Mouse (Mus musculus) large intestine, adult 2 months (tissue): ENCODE results near the gene Cenpm. TPM values are rescaled to one million over a fixed set of nuclear protein-coding genes. Genes with fewer than 3 reads are reported as not detected.
"Not testable (repeated sequence)": the region's sequence is repeated elsewhere in the genome, so short reads cannot be mapped to it uniquely, and the experiment has no call there.

Experiments used
- DNase-seq: peaks from one replicate; pipeline ENCODE4 v3.0.0-alpha.2; 2012; ENCODE audit warnings: low read depth, low spot score
- WGBS: fragments of 180-500 bp; shearing (Covaris S2); methylation state at CpG from one replicate; pipeline ENCODE4 v1.1.7; 2018; 5-methylcytosine and 5-hydroxymethylcytosine counted together
- polyA plus RNA-seq: library from polyadenylated mRNA; depleted of rRNA; stranded (reverse); fragments of >200 nt; gene quantifications from 2 replicates; pipeline ENCODE4 v1.2.3, GENCODE M21; 2012

Gene Cenpm
- polyA plus RNA-seq, 1 experiment, result 21.4 TPM

DNA sequence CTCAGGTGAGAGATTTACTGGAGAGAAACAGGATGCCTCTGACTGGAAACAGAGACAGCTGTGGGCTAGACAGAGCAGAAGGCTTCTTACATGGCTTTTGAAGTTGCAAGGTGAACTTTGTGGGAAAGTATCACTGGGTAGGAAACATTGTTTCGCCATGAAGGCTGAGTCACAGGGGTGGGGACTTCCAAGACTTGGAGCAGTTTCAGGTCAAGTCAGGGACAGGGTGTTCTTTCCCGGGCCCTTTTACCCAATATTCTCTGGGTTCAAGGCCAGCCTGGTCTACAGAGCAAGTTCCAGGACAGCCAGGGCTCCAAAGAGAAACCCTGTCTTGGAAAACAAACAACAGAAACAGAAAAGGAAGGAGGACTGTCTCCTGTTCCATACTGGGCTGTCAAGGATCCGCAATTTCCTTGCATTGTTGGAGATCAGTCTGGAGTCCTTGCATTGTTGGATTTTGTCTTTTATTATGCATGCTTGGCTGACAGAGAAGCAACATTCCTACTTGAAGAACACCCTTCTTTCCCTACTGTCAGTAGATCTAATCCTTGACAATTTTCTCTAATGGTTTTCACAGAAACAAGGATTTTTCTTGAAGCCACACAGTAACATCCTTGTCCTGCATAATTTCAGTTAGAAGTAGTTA is 2.7 kb upstream of the Cenpm start:
- no peak for DNase-seq
- 38% methylated on average over 3 of the region's 3 CpGs for whole genome bisulfite sequencing

DNA sequence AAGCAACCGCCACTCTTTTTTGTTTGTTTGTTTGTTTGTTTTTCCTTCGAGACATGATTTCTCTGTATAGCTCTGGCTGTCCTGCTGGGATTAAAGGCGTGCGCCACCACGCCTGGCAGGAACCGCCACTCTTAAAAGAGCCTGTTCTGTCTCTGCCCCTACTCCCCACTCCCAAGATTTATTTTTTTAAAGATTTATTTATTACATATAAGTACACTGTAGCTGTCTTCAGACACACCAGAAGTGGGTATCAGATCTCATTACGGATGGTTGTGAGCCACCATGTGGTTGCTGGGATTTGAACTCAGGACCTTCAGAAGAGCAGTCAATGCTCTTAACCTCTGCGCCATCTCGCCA is 235 bp upstream of the Cenpm start:
- DNase-seq, result not testable (repeated sequence)
- WGBS, result 20% methylated on average over 9 of the region's 9 CpGs

DNA sequence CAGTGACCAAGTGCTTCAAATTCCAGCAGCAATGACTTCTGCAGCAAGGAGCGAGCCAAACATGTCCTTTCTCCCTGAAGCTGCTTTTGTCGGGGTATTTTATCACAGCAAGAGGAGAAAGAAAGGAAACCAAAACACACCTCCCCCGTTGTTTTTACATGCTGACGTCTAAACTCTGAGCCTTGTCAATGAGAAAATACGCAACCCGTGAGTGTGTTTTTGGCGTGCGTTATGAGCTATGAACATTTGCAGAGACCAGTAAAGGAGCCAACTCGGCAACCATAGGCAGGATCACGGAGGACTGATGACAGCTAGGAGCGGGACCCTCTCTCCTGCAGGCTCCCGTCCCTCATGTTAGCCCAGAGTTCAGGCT is 820 bp downstream of the Cenpm start:
- 3% methylated on average over 12 of the region's 12 CpGs for WGBS
- no peak for DNase-seq

DNA sequence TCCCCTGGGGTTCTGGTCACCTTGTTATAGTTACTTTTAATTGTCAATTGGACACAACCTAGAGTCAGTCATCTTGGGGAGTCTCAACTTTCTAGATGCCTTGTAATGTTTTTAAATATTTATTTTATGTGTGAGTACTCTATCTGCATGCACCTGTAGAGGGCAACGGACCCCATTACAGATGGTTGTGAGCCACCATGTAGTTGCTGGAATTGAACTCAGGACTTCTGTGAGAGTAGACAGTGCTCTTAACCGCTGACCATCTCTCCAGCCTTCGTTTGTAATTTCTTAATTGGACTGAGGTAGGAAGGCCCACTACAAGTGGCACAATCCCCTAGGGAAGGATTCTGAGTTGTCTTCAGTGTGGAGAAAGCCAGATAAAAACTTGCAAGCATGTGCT is 1.2 kb downstream of the Cenpm start:
- no peak for DNase-seq
- whole genome bisulfite sequencing, result 68% methylated on average over 3 of the region's 3 CpGs

DNA sequence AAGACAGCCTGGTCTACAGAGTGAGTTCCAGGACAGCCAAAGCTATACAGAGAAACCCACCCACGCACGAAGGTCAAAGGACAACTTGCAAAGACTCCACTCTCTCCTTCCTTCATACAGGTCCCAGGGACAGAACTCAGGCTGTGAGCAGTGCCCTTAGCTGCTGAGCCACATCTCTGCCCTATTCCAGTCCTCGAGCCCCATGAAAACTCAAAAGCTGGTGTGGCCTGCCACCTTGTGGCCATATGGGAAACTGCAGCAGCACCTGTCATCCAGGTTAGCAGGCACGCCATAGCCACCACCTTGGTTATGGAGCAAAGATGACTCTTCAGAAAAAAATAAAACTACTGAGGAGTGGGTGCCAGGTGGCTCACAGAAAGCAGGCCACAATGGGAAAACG is 8.0 kb downstream of the Cenpm start:
- DNase-seq, result peak; percentile 57
- WGBS, result 14% methylated on average over 5 of the region's 5 CpGs

DNA sequence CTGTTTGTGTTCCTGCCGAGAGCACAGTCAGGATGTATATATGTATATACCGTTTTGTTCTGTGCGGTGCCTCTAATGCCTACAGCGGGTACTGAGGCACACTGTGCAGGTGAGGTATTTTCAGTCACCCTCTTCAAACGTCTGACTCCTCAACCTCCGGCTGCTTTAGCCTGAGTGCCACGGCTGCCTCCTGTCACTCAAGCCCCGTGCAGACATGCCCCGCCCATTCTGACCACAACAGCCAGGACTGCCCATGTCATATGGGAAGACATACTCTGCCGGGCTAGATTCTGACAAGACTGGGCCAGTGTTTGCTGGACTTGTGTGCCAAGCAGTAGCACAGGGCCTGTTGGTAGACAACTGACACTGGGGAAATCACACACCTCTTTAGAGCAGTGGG is 8.9 kb downstream of the Cenpm start:
- DNase-seq, result no peak
- WGBS, result 70% methylated on average over 10 of the region's 10 CpGs

DNA sequence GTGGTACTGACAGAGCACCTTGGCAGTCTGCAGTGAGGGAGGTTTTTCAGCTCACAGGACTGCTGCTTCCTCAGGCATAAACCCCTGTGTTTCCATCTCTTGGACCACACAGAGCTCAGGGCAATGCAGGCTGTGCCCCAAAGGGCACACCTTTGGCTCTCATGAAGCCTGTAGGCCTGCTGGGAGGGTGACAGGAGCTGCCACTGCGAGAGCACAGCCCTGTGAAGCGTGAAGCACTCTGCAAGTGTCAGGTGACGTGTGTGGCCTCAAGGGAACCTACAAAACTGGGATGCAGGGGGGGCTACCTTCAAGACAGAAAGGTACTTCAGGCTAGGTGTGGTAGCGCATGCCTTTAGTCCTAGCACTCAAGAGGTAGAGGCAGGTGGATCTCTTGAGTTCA is 11.9 kb downstream of the Cenpm start:
- 84% methylated on average over 4 of the region's 4 CpGs for WGBS
- no peak for DNase-seq

DNA sequence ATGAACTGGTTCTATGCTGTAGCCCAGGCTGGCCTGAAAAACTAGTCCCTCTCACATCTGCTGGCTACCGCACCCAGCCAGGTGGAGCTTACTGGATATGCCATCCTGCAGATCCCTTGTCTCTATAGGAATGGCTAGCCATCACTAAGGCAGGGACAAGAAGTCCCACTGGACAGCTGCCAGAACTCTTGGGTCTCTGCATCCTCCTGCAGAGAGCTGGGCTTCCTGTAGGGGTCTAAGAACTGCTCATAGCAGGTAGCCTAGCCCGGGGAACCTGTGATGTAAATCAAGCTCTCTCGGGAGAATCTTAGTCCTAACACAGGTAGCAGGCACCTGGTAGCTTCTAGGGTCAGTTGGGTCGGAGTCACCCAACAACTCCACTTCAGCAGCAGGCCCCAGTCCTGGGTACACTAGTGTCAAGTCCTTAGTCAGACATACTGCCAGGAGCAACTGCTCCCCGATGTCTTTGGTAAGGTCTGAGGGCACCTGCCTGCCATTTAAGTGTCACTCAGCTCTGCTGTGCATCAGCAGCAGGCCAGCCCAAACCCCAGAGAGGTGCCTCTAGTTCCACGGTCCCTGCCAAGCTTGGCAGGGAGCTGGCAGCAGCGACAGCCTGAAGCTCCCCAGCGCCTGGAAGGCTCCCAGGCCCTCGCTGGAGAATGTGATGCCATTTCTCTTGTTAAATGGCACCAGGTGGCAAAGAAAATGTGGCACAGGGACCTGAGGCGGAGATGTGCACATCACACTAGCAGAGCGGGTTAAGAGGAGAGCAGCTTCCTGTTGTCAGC is 12.8 kb downstream of the Cenpm start:
- 57% methylated on average over 11 of the region's 11 CpGs for WGBS
- no peak for DNase-seq

DNA sequence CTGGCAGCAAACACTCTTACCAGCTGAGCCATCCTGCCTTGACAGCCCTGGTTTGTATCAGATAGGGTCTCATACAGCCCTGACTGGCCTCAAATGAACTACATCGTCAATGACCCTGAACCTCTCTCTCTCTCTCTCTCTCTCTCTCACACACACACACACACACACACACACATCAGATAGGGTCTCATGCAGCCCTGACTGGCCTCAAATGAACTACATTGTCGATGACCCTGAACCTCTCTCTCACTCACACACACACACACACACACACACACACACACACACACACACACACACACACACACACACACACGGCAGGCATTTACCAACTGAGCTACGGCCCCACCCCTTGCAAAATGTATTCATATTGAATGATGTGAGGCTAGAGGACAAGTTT is 13.4 kb downstream of the Cenpm start:
- WGBS, result 57% methylated on average over 4 of the region's 4 CpGs
- no peak for DNase-seq

DNA sequence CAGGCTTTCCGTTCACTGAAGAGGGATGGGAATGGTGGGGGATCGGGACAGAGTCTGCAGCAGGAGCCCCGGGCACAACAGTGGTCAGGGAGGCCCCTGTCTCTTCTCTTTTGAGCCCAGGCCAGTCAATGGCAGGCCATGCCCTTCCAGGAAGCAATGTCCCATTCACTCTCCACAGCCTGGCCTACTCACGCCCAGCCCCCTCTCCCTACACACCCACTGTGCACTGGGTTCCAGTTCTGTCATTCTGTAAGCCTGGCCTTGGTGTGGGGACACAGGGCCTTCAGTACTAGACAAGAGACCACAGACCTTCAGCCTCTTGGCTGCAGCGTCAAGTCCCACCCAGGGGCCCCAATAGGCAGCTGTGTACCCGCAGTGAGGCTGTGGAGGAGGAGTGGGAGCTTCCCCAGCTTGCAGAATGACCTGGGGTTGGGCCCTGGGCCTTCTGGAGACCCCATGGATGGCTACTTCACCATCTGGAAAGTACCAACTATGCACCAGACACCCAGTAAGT is 14.4 kb downstream of the Cenpm start:
- no peak for DNase-seq
- 77% methylated on average over 6 of the region's 6 CpGs for WGBS

DNA sequence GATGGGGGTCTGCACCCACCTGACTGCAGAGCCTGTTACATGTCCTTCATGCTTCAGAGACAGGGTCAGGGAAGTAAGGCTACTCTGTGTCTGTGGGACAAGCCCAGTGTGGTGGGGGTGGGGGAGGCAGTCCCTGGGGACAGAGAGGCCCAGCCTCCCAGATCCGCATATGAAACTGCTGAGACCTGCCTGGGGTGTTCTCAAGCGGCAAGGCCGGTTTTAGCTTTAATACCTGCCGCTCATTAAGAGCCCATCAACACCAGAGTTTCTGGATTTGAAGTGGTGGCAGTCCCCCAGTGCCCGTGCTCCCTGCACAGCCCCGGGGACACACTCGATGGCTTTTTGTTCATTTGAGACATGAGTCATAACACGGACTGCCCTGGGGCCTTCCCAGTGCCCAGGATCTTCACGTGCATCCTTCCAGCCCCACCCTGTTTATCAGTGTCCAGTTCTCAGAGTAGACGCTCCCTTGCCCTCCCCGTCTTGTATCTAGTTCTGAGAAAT is 15.0 kb downstream of the Cenpm start:
- DNase-seq, result no peak
- 39% methylated on average over 11 of the region's 11 CpGs for WGBS

DNA sequence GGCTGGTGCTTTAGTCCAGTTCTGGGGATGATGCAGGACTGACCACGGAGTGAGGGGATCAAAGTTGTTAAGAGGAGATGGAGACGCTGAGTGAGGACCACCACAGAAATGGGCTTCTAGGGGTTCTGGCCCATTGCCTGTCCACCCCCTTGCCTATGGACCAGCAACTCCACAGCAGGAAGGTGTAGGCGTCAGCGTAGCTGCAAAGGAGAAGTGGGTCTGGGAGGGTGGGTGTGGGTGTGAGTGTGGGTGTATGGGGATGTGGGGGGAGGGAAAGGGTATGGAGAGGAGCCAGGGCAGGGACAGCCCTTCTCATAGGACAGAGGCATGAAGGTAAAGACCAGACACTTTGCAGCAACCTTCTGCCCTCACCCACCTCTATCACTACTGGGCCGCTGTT is 18.8 kb downstream of the Cenpm start:
- 90% methylated on average over 5 of the region's 5 CpGs for WGBS

DNA sequence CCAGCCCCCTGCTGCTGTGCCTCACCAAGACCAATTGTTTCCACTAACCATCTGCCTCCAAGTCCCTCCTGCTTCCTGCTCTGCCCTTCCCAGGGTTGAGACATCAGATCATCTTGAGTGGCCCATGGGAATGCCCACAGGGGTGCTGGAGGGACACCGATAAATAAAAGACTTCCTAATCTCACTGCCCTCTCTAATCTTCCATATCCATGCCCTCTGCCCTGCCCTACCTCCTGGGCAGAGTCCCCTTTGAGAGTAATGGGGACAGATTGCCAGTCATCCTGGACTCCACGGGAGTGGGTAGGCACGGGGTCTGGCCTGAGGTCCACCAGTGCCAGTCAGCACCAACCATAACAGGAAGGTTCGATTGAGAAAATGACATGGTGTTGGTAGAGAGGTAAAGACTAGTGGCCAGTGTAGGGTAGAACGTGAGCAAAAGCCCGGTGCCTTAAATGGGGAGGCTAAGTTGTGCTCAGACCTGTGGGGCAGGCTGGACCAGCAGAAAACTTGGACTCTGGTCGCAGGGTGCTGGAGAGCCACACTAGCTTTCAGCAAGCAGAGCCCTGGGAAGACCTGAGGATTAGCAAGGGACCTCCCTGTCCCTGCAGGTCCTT is 19.8 kb downstream of the Cenpm start:
- WGBS, result 37% methylated on average over 7 of the region's 7 CpGs
- no peak for DNase-seq

More for the DNA sequence above, 18.8 kb downstream of the Cenpm start:
- no peak for DNase-seq

DNA sequence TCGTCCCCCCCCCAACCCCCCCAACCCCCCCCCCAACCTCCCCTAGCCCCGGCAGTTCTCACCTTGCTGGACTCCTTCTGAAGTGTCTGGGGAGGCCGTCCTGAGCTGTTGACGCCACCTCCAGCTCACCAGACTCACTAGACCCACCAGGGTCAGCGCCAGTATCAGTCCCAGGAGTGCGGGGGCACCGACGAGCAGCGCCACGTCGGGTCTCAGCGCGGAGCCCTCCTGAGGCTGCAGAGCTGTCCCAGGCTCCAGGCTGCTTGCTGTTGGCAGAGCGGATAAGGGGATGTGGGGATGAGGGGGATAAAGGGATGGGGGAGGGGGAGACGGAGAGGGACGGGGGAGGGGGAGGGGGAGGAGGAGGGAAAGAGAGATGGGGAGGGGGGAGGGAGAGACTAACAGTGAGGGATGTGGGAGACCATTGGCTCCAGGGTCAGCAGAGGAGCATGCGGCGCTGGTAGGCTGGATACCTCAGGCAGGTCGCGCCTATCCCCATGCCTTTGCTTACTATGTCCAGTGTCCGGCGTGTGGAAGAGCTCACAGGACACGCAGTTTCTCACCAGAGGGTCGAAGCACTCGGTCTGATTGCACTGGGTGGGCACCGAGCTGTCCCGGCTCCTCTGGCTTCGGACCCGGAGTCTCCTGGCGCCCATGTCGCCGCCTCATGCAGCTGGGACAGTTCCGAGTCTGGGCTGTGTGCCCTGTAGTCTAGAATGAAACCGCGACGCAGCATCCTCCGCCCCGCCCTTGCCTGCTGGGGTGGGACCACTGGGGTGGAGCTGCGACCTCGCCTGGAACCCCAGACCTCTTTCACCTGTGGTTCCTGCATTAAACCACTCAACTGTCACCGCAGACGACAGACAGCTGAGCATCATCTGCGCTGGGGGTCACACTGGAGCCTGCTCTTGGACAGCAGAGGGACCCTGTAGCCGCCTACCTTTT is 20.6 kb downstream of the Cenpm start, which contains the start of gene Tnfrsf13c:
TSS of gene Tnfrsf13c (minus strand) at position 713 of the 945 bp plus-strand sequence.
- DNase-seq, result no peak
- WGBS, result 4% methylated on average over 44 of the region's 44 CpGs

DNA sequence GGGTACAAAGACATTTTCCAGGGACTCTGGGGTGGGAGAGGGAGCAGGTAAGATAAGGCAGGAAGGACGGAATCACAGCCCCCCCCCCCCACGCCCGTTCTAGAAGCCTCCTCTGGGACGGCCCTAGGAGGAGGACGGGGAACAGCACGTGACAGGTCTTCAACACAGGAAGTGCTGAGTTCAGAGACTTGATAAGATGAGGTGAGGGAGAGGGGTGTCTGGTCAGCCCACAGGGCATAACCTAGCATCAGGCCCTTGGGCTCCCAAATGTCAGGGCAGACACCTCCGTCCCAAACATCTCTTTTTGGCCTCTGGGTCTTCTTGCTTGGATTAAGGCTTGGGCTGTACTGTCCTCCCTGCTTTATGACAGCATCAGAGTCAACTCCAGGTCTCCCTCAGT is 21.3 kb downstream of the Cenpm start:
- 28% methylated on average over 7 of the region's 7 CpGs for WGBS
- DNase-seq, result no peak

DNA sequence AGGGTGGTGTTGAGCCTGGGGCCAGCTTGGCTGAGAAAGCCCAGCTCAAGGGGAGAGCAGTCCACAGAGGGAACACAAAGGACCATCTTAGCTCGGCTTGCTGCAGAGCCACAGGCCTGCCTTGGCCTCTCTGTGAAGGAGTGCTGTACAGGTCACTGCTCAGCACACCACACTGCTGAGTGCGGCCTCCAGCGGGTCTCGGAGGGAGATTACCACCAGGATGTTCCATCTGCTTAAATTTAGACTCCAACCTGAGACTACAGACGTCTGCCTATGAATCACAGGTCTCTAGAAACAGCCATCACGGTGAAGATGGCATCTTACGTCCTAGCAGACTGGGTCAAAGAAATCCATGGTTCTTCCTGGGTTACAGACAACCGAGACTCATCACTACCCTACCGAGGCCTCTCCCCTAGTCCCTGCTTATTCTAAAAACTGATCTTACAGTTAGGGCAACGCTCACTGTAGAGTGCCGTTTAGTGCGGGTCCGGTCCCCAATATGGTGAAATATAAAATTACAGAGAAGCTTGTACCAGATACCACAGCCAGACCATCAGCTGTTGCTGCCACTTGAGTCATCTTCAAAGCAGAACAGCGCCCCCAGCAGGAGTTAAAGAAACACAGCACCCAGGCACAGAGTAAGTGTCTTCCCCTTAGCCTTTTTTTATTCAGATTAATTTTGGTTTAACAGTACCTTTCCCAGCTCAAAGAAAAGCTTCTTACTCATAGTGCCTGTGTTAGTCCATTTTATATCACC is 23.3 kb downstream of the Cenpm start:
- 75% methylated on average over 14 of the region's 14 CpGs for WGBS

DNA sequence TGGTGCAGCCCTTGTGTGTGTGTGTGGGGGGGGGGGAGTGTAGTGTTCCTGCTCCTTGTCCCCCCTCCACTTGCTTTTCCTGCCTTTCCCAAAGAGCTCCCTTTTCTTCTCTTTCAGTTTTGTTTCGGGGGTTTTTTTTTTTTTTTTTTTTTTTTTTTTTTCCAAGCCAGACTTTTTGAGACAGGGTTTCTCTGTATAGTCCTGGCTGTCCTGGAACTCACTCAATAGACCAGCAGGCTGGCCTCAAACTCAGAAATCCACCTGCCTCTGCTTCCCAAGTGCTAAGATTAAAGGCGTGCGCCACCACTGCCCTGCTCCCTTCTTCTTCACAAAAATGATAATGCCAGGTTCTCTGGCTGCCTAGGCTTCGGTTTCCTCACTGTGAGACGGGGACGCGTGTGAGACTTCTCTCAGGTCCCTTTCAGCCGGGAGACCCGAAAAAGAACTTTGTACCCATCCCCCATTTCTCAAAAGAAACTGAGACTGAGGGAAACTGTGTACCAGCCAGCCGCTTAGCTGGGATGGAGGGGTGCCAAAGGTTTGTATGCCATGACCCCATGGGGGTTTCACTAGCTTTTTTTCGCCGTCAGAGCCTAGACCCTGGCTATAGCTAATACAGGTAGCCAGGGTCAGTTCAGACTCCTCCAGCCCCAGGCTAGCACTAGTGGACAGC is 24.4 kb downstream of the Cenpm start:
- WGBS, result 76% methylated on average over 11 of the region's 12 CpGs
- no peak for DNase-seq

More for the DNA sequence above, 23.3 kb downstream of the Cenpm start:
- DNase-seq, result no peak
